Mouse (Mus musculus) kidney, adult 8-10 months (tissue): ENCODE measurements around the gene Frmpd4.

Experiments used
- DNase-seq, 2 experiments: peaks; one replicate each; pipeline ENCODE4 v3.0.0; 2022

Gene Frmpd4

GRCm38 (mm10) chrX:168577131-168577530 is at the start of gene Frmpd4:
Gene Frmpd4 (minus strand): TSS chrX:168577231.
- no peak for DNase-seq

- DNase-seq, result no peak
Observed at GRCm38 (mm10) chrX:168595193-168595592, 18.2 kb upstream of the Frmpd4 start.

GRCm38 (mm10) chrX:168584303-168584702 is 7.3 kb upstream of the Frmpd4 start:
- no peak for DNase-seq

GRCm38 (mm10) chrX:168571808-168572207 is 5.2 kb downstream of the Frmpd4 start:
- no peak for DNase-seq

GRCm38 (mm10) chrX:168569231-168569630 is 7.8 kb downstream of the Frmpd4 start:
- no peak for DNase-seq

- no peak for DNase-seq
Observed at GRCm38 (mm10) chrX:168505254-168505653, 71.8 kb downstream of the Frmpd4 start.

GRCm38 (mm10) chrX:168455233-168455632 is 121.8 kb downstream of the Frmpd4 start:
- DNase-seq, result no peak

GRCm38 (mm10) chrX:168431206-168431605 is 145.8 kb downstream of the Frmpd4 start:
- DNase-seq, result no peak

GRCm38 (mm10) chrX:168429814-168430213 is 147.2 kb downstream of the Frmpd4 start:
- no peak for DNase-seq

GRCm38 (mm10) chrX:168415403-168415802 is 161.6 kb downstream of the Frmpd4 start:
- peak in 1 of 2 experiments; percentile 1 for DNase-seq

GRCm38 (mm10) chrX:168403512-168403911 is 173.5 kb downstream of the Frmpd4 start:
- DNase-seq, result no peak

GRCm38 (mm10) chrX:168350431-168350830 is 226.6 kb downstream of the Frmpd4 start:
- DNase-seq, result no peak

- peak; percentile 1 to 5 for DNase-seq
Observed at GRCm38 (mm10) chrX:168349320-168350225, 227.5 kb downstream of the Frmpd4 start.

- DNase-seq, result no peak
Observed at GRCm38 (mm10) chrX:168338212-168338611, 238.8 kb downstream of the Frmpd4 start.

- DNase-seq, result no peak
Observed at GRCm38 (mm10) chrX:168325161-168325560, 251.9 kb downstream of the Frmpd4 start.

GRCm38 (mm10) chrX:168312158-168312557 is 264.9 kb downstream of the Frmpd4 start:
- DNase-seq, result no peak

GRCm38 (mm10) chrX:168310143-168310542 is 266.9 kb downstream of the Frmpd4 start:
- no peak for DNase-seq

GRCm38 (mm10) chrX:168292506-168292905 is 284.5 kb downstream of the Frmpd4 start:
- no peak for DNase-seq

- DNase-seq, result no peak
Observed at GRCm38 (mm10) chrX:168207034-168207433, 370.0 kb downstream of the Frmpd4 start.

- DNase-seq, result no peak
Observed at GRCm38 (mm10) chrX:168191944-168192343, 385.1 kb downstream of the Frmpd4 start.

- no peak for DNase-seq
Observed at GRCm38 (mm10) chrX:168189563-168189962, 387.5 kb downstream of the Frmpd4 start.

GRCm38 (mm10) chrX:168163001-168163400 is 414.0 kb downstream of the Frmpd4 start:
- DNase-seq, result no peak

GRCm38 (mm10) chrX:168158866-168159265 is 418.2 kb downstream of the Frmpd4 start:
- no peak for DNase-seq

GRCm38 (mm10) chrX:168141051-168141450 is 436.0 kb downstream of the Frmpd4 start:
- no peak for DNase-seq

- DNase-seq, result no peak
Observed at GRCm38 (mm10) chrX:168124043-168124442, 453.0 kb downstream of the Frmpd4 start.
